Mouse (Mus musculus) E14TG2a.4 (cell line): ENCODE data around the gene Gm44579.

Source experiments
- H3K27me3 ChIP-seq: 2 replicates; pipeline ENCODE4 v1.6.1; 2014; ENCODE audit warnings: low read length, control low read depth; ENCODE audit not compliant: insufficient read depth
- H3K36me3 ChIP-seq: 2 replicates; pipeline ENCODE4 v1.6.1; 2014; ENCODE audit warnings: low read length, control low read depth; ENCODE audit not compliant: insufficient read depth
- H3K4me1 ChIP-seq: replicated peaks from 2 replicates; pipeline ENCODE4 v1.6.1; 2014; ENCODE audit warnings: low read depth, low read length, control low read depth
- H3K4me3 ChIP-seq: replicated peaks from 2 replicates; pipeline ENCODE4 v1.5.1; 2014; ENCODE audit warnings: mild to moderate bottlenecking, low read length
- H3K9me3 ChIP-seq: 2 replicates; pipeline ENCODE4 v1.6.1; 2014; ENCODE audit warnings: low read length, control low read depth
- CTCF ChIP-seq: conservative IDR thresholded peaks from 2 replicates; pipeline ENCODE4 v1.5.1; 2014; ENCODE audit warnings: low read length
- NANOG ChIP-seq: IDR thresholded peaks from 2 replicates; pipeline ENCODE4 v1.6.1; 2014; ENCODE audit warnings: borderline replicate concordance, low read length, mixed read lengths
- POU5F1 ChIP-seq: IDR thresholded peaks from 2 replicates; pipeline ENCODE4 v1.6.1; 2014; ENCODE audit warnings: low read length, borderline replicate concordance

Gene Gm44579

DNA sequence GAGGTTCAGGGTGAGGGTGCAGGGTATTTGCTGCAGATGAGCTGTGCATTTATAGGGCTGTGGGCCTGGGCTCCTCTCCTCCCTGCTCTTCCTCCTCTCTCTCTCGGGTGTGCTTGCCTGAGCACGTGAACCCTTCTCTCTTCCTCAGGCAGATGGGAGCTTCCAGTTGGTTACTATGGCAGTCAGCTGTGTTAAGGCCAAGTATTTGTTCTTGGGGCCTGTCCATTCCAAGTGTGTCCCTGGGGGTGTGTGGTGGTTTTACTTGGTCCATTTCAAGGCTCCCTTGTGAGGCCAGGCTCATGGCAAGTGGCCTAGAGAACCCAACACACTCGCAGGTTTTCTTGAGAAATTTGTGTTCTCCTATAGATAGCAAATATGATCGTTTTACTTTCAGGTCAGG is at the start of gene Gm44579, which contains the start of gene Olfr287:
TSS of gene Gm44579 (minus strand) at position 101 of the 400 bp plus-strand sequence.
TSS of gene Olfr287 (minus strand) at position 180 of the 400 bp plus-strand sequence.
- Histone ChIP-seq H3K27me3 (no peaks in the 10 kb centered on the region), H3K4me3 (no peak within 1 kb of the TSS), H3K9me3 (no peaks in the 10 kb centered on the region), H3K4me1 (peaks cover 5% of the 10 kb centered on the region), H3K36me3 (no peaks in the 10 kb centered on the region)
- TF ChIP-seq CTCF (no peak), NANOG (no peak), POU5F1 (no peak)

DNA sequence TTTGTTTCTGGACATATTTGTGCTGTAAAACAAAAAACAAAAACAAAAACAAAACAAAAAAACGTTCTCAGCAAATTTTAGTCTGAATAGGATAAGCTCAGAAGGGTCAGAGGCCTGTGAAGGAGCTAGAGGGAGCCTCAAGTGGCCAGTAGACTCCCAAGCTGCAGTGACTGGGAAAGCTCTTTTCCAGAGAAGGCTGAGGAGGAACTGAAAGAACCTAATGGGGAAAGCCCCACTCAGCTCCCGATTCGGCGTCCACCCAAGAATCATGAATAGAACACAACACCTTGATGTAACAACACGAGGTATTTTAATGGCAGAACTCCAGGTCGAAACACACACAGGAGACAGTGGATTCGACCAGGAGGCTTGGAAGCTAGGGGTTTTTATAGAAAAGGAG is 37.0 kb upstream of the Gm44579 start:
- Histone ChIP-seq H3K4me3 (no peak overlapping the region), H3K9me3 (peaks cover 12% of the 10 kb centered on the region), H3K4me1 (no peaks in the 10 kb centered on the region; the same call in 1 of the 2 replicates), H3K36me3 (no peaks in the 10 kb centered on the region), H3K27me3 (peaks cover 6% of the 10 kb centered on the region; the same call in 1 of the 2 replicates)
- TF ChIP-seq NANOG = no peak
- TF ChIP-seq CTCF = no peak
- no peak for TF ChIP-seq POU5F1

DNA sequence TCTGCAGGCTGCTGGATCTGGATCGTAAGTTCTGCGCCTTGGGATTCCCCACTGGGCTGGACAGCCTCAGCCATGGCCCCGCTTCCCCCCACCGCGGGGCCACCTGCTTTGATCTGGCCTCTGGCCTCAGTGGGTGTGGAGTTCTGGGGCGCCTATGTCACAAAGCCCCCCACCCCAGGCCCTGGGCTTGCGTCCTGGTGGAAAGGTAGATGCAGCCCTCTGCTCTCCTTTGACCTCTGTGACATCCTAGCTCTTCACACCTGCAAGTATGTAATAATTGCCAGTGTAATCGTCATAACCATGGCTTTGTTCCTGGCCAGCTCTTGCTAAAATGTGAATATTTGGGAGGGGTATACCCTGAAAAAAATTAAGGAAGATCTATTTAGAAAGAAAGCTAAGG is 36.4 kb upstream of the Gm44579 start, which contains the start of gene H1fnt:
TSS of gene H1fnt (minus strand) at position 101 of the 400 bp plus-strand sequence.
- Histone ChIP-seq H3K4me1 (no peaks in the 10 kb centered on the region; the same call in 1 of the 2 replicates), H3K9me3 (peaks cover 12% of the 10 kb centered on the region), H3K27me3 (peaks cover 6% of the 10 kb centered on the region; the same call in 1 of the 2 replicates), H3K36me3 (no peaks in the 10 kb centered on the region), H3K4me3 (peak within 1 kb of the TSS; percentile 54)
- TF ChIP-seq POU5F1 (no peak), NANOG (no peak), CTCF (no peak)

DNA sequence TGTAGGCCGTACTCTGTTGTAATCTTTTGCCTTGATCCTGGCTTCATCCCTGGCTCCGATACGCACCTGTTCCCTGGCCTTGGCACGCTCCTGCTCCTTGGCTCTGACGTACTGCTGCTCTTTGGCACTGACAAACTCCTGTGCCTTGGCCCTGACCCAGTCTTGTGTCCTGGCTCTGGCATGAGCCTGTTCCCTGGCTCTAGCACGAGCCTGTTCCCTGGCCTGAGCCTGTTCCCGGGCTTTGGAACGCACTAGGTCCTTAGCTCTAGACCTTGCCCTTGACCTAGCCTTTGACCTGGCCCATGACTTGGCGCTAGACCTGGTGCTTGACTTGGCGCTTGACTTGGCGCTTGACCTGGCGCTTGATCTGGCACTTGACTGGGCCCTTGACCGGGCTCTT is 35.5 kb upstream of the Gm44579 start:
- Histone ChIP-seq H3K27me3 (peaks cover 6% of the 10 kb centered on the region; the same call in 1 of the 2 replicates), H3K4me3 (no peak overlapping the region), H3K36me3 (no peaks in the 10 kb centered on the region), H3K9me3 (peaks cover 12% of the 10 kb centered on the region), H3K4me1 (no peaks in the 10 kb centered on the region; the same call in 1 of the 2 replicates)
- TF ChIP-seq NANOG (no peak), CTCF (no peak), POU5F1 (no peak)

DNA sequence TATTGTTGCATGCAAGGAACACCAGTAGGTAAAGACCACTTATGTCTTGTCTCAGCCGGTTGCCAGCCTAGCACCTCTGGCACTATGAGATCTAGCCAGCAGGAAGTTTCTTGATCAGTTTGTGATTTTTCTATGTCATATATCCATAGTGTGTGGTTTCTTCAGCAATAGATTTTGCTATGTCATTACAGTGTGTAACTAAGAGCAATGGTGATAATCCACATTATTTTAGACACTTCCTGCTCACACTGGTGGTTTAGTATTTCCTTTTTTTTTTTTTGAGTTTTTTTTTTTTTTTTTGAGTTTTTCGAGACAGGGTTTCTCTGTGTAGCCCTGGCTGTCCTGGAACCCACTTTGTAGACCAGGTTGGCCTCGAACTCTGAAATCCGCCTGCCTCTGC is 14.7 kb upstream of the Gm44579 start:
- Histone ChIP-seq H3K4me3 (no peak overlapping the region), H3K9me3 (no peaks in the 10 kb centered on the region), H3K36me3 (no peaks in the 10 kb centered on the region), H3K27me3 (no peaks in the 10 kb centered on the region), H3K4me1 (no peaks in the 10 kb centered on the region)
- TF ChIP-seq CTCF (no peak), NANOG (no peak), POU5F1 (no peak)

DNA sequence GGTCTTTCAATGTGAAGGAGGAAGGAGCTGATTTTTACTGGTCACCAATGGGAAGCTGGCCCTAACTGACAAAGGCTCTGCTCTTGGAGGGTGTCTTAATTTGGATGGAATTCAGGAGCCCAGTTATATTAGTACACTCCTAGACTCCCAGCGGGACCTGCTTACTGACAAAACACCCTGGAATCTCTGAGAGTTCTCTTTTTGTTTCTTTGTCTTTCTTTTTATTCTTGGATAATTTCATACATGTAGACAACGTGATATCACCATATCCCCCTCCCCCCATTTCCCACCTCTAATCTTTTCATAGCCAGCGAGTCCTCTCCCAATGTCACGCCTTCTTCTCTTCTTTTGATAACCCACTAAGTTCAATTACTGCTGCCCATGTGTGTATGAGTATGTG is 13.6 kb upstream of the Gm44579 start, which contains the start of gene Olfr286:
TSS of gene Olfr286 (minus strand) at position 101 of the 400 bp plus-strand sequence.
- Histone ChIP-seq H3K4me1 (no peaks in the 10 kb centered on the region), H3K36me3 (no peaks in the 10 kb centered on the region), H3K9me3 (no peaks in the 10 kb centered on the region), H3K27me3 (no peaks in the 10 kb centered on the region), H3K4me3 (no peak within 1 kb of the TSS)
- no peak for TF ChIP-seq POU5F1
- no peak for TF ChIP-seq NANOG
- TF ChIP-seq CTCF = no peak

DNA sequence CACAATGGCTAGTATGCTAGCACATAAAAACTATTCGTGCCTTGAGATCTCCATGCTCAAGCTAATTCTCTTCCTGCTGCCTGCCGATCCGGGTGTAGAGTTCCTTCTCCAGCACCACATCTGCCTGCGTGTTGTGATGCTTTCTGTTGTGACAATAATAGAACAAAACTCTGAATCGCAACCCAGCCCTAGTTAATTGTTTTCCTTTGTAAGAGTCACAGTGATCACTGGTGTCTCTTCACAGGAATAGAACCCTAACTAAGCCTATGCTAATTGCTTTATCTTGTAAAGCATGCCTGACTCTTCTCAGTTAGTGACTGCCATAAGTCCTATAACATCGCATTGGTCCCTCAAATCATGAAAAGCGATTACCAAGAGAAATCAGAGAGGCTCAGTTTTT is 5.3 kb upstream of the Gm44579 start:
- H3K36me3 ChIP-seq = no peaks in the 10 kb centered on the region
- TF ChIP-seq NANOG (no peak), POU5F1 (no peak), CTCF (no peak)
- H3K9me3 ChIP-seq = 0 out of 2 replicates have a peak, but pooled peaks cover 7% of the 10 kb centered on the region
- no peak overlapping the region for H3K4me3 ChIP-seq
- H3K27me3 ChIP-seq = no peaks in the 10 kb centered on the region
- peaks cover 10% of the 10 kb centered on the region for H3K4me1 ChIP-seq

DNA sequence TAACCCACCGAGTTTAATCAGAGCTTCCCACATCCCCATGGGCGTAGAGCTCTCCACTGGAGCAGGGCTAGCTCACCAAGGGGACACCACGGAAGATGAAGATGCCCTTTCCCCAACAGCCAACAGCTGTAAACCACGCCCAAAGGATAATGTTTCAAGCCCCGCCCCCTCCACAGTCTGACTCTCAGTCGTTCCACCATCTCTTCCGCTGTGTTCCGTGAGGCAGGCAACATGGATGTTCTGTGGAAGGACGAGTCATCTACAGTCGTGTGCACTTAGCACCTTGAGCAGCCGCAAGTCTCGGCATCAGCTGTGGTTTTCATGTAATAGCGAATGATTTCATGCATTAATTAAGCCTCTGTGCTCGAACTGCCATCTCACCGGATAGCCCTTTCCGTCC is 4.8 kb upstream of the Gm44579 start:
- H3K27me3 ChIP-seq = no peaks in the 10 kb centered on the region
- H3K4me1 ChIP-seq = peaks cover 10% of the 10 kb centered on the region
- H3K9me3 ChIP-seq = 0 out of 2 replicates have a peak, but pooled peaks cover 7% of the 10 kb centered on the region
- no peaks in the 10 kb centered on the region for H3K36me3 ChIP-seq
- TF ChIP-seq POU5F1 (no peak), NANOG (no peak), CTCF (no peak)
- no peak overlapping the region for H3K4me3 ChIP-seq

DNA sequence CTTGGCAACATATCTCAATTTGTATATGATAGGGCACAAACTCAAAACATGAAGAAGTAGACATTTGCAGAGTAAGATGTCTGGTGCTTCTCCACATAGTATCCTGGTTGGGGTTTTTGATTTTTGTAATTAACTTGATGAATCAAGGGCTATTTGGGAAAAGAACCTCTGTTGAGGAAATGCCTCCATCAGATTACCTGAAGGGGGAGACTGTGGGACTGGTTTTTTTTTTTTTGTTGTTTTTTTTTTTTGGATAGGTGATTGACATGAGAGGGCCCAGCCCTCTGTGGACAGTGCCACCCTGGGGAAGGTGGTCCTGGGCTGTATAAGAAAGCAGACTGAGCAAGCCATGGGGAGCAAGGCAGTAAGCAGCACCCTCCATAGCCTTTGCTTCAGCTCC is 1.6 kb upstream of the Gm44579 start:
- TF ChIP-seq POU5F1 = no peak
- Histone ChIP-seq H3K9me3 (no peaks in the 10 kb centered on the region), H3K4me1 (peaks cover 10% of the 10 kb centered on the region), H3K27me3 (no peaks in the 10 kb centered on the region), H3K36me3 (no peaks in the 10 kb centered on the region), H3K4me3 (no peak overlapping the region)
